Mouse (Mus musculus) layer of hippocampus, adult 6 months (tissue): ENCODE results near the gene Kcnc4. TPM values are rescaled to one million over a fixed set of nuclear protein-coding genes. Genes with fewer than 3 reads are reported as not detected.

Experiments used
- long read RNA-seq, 2 experiments: library from polyadenylated mRNA; unstranded; transcript quantifications; one replicate each; pipeline ENCODE4 v2.0.0; 2019 to 2020
- polyA plus RNA-seq: library from polyadenylated mRNA; unstranded; fragments of <200 nt; fragmentation: Nextera tagmentation; gene quantifications from 2 replicates; pipeline ENCODE4 v1.2.3, GENCODE M21; 2021

The Kcnc4 gene
- polyA plus RNA-seq, result 17.1 and 22.0 TPM in 2 replicates
- long read RNA-seq, experiment 1, transcript Kcnc4-201 (4 exons, 3,667 nt), result major isoform, 16 of 40 reads
- long read RNA-seq, experiment 1, partial matches to known transcripts, result 16 of 40 reads
- long read RNA-seq, experiment 1, other reads (novel, unspliced or antisense), result 8 of 40 reads
- long read RNA-seq, experiment 2, transcript Kcnc4-201 (4 exons, 3,667 nt), result major isoform, 83 of 165 reads
- long read RNA-seq, experiment 2, partial matches to known transcripts, result 9 of 165 reads
- long read RNA-seq, experiment 2, other reads (novel, unspliced or antisense), result 73 of 165 reads

GRCm38 (mm10) chr3:107459196-107459772 lies at the start of gene Kcnc4:
Gene Kcnc4 (minus strand): TSS chr3:107459552.

Other genes with a start within 250 kb of the Kcnc4 start
- not detected in 2 replicates for gene Cym, start 237.8 kb downstream of the Kcnc4 start, polyA plus RNA-seq
- gene A630076J17Rik, start 228.9 kb downstream of the Kcnc4 start, polyA plus RNA-seq, result not detected in 2 replicates
- not detected in 2 replicates for gene Prok1, start 219.8 kb downstream of the Kcnc4 start, polyA plus RNA-seq
- 275 and 311 TPM in 2 replicates for gene Lamtor5, start 180.7 kb downstream of the Kcnc4 start, polyA plus RNA-seq
- 1.5 and 2.5 TPM in 2 replicates for gene Slc16a4, start 168.3 kb downstream of the Kcnc4 start, polyA plus RNA-seq
- gene Rbm15, start 125.9 kb downstream of the Kcnc4 start, polyA plus RNA-seq, result 7.8 and 12.0 TPM in 2 replicates
- 147 and 205 TPM in 2 replicates for gene Slc6a17, start 58.5 kb upstream of the Kcnc4 start, polyA plus RNA-seq
- gene Ubl4b, start 95.5 kb upstream of the Kcnc4 start, polyA plus RNA-seq, result not detected in 2 replicates
- gene Alx3, start 135.5 kb upstream of the Kcnc4 start, polyA plus RNA-seq, result 0.10 and 0.49 TPM in 2 replicates
- gene Gm10961, start 171.8 kb upstream of the Kcnc4 start, polyA plus RNA-seq, result not detected in 2 replicates
- 60.9 and 62.7 TPM in 2 replicates for gene Strip1, start 172.1 kb upstream of the Kcnc4 start, polyA plus RNA-seq
- 60.5 and 65.8 TPM in 2 replicates for gene Ahcyl1, start 237.0 kb upstream of the Kcnc4 start, polyA plus RNA-seq